Mouse (Mus musculus): ENCODE data around the gene Sdha. TPM values are rescaled to one million over a fixed set of nuclear protein-coding genes. Genes with fewer than 3 reads are reported as not detected.

The Sdha gene
- total RNA-seq, 2 experiments from 2014 or later = 600 to 778 TPM

DNA sequence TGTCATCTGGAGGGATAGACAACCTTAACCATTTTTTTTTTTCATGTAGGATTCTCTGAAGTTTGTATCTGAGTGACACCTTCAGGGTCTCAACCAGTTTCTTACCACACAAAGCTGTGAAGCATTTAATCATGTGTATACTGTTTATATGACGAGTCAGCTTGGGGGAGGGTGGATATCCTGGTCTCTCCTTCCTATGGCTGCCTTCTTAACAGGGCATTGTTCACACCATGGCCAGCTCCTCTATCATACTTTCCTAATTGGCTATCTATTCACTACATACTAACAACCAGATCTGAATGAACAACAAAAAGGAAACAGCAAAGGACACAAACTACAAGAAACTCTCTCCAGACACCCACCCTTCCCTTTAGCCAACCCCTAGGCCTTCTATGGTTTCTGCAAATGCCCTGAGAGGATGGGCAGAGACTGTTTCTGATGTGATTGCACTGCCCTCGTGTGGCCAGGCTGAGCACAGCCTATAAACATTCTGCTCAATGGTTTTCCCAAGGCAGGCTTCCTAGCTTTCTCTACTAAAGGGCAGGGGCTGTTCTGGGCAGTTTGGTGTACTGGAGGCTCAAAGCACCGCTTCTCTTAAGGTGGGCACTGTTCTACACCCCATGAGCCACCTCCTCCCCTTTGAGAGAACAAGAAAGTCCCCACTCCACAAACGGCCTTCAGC is 49.0 kb downstream of the Sdha start:
- peak; percentile 67 for DNase-seq
- H3K27ac ChIP-seq = no peak overlapping the region
- no peak overlapping the region for H3K4me3 ChIP-seq
- peak; percentile 87 for TF ChIP-seq CTCF (IDR thresholded peaks at IDR 0.05)
- intact Hi-C loops (cut with DNase I) = loop anchor here (1.0 to 5.0 kb wide), 5 partner anchors 94 to 469 kb away; partner anchors contain the start of gene Exoc3

DNA sequence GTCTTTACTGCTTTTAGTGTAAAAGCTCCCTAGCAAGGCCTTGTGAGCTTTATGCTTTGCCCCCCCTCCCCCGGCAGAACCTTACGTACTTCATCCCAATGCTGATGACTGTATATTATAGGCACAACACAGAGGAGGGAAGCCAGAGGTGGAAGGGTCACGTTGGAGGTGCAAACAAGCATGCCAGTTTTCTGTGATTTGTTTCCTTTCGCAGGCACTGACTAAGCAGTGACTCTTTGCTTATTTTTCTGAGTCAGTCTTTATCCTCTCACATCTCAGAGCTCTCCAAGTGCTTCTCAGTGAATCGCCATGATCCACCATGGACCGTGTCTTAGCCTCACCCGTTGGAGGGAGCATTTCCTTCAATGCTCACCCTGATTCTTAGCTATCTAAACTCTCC is 53.7 kb downstream of the Sdha start:
- no peak overlapping the region for H3K4me3 ChIP-seq
- no peak for DNase-seq
- intact Hi-C loops (cut with DNase I) = no loop called here
- TF ChIP-seq CTCF (IDR thresholded peaks at IDR 0.05) = no peak
- no peak overlapping the region for H3K27ac ChIP-seq

DNA sequence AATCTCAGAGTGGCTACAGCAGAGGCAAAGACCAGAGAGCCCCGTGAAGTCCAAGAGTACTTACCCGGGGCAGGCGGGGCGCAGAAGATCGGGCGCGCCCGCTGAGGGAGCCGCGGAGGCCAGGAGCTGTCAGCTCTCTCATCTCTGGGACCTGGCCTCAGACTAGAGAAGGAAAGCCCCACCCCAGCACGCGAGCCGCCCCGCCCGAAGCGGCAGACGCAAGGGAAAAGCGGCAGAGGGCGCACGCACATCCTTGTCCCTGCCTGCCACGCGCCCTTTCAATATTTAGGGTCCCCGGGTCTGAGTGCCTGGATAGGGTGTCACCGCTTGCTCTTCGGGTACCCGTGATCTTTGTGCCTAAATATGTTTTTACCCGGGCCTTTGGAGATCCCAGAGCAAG is 57.9 kb downstream of the Sdha start, which contains the start of gene Ahrr:
Ahrr (minus strand) TSS at position 165 of the 400 bp plus-strand sequence.
- Histone ChIP-seq H3K4me3 (peak within 1 kb of the TSS; percentile 43), H3K27ac (no peak within 1 kb of the TSS)
- peak; percentile 54 for DNase-seq
- TF ChIP-seq CTCF (IDR thresholded peaks at IDR 0.05) = peak; percentile 52
- intact Hi-C loops (cut with DNase I) = no loop called here

DNA sequence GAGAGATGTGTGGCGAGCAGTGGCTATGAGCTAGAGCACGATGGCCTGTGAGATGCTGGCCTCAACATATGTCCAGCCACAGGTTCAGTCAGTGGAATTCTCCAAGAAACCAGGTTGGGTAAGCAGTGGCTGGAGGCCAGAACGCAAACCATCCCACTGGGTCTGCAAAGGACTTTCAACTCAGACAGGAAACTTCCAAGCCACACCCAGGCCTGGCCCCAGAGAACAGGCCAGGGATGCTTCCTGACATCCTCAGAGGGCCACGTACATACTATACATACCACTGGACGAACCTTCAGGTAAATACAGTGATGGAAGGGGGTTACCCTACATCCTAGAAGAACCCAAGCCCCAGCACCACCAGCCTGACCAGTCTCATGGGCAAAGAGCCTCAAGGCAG is 60.4 kb downstream of the Sdha start:
- TF ChIP-seq CTCF (IDR thresholded peaks at IDR 0.05) = no peak
- intact Hi-C loops (cut with DNase I) = no loop called here
- DNase-seq = no peak
- H3K27ac ChIP-seq = no peak overlapping the region
- H3K4me3 ChIP-seq = no peak overlapping the region

DNA sequence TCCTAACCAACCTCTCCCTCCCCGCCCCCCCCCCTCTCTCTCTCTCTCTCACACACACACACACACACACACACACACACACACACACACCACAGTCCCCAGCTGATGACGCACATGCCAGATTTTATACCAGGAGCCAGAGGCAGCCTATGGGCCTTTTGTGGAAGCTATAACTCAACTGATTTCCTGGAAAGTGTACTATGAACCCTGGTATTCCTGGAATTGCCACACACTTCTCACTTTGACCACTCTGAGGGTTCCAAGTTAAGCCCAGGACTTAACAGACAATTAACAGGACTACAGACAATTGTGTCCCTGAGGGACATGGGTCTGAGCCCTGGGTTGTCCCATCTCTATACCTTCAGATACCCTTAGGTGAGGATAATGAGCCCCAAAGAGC is 67.8 kb downstream of the Sdha start:
- DNase-seq = no peak
- Histone ChIP-seq H3K27ac (no peak overlapping the region), H3K4me3 (no peak overlapping the region)
- no peak for TF ChIP-seq CTCF (IDR thresholded peaks at IDR 0.05)
- intact Hi-C loops (cut with DNase I) = no loop called here

DNA sequence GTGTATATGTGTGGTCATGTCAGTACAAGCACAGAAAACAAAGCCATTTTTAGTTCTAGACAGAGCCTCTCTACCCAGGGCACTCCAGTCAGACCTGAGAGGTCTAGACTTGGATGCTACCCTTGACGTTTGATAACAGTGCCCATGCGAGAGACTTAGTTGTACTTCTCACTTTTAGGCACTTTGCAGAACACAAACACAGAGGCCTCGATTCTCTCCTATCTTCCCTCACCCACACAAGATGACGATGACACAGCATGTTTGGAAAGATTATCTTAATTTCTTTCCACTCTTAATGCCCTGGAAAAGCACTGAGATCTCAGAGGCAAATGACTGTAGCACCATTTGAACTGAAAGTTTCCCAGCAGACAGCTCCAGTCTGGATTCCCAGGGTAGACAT is 74.4 kb downstream of the Sdha start:
- TF ChIP-seq CTCF (IDR thresholded peaks at IDR 0.05) = no peak
- intact Hi-C loops (cut with DNase I) = no loop called here
- Histone ChIP-seq H3K4me3 (no peak overlapping the region), H3K27ac (no peak overlapping the region)
- DNase-seq = no peak

Other genes with a start within 250 kb of the Sdha start
- under 1 TPM; 0.08 to 0.14 TPM for gene Slc9a3, start 228.8 kb downstream of the Sdha start, total RNA-seq (2021)
- gene Exoc3, start 141.5 kb downstream of the Sdha start, total RNA-seq (2021) = 10 to 100 TPM; 30.7 to 35.3 TPM
- not detected for gene Ahrr, start 57.9 kb downstream of the Sdha start, total RNA-seq (2021)
- 10 to 100 TPM; 18.0 to 18.3 TPM for gene Pdcd6, start 32.7 kb downstream of the Sdha start, total RNA-seq (2021)
- gene Ccdc127, start within 50 bp of the Sdha start, total RNA-seq (2021) = 10 to 100 TPM; 51.5 to 61.4 TPM
- gene Lrrc14b, start 13.7 kb upstream of the Sdha start, total RNA-seq (2021) = 100 to 1,000 TPM in 1 of 2 experiments, 10 to 100 TPM in 1; 91.6 to 105 TPM
- gene Zfp72, start 40.6 kb upstream of the Sdha start, total RNA-seq (2021) = 1 to 10 TPM; 2.6 to 3.7 TPM
- 100 to 1,000 TPM; 186 to 274 TPM for gene Ftl1-ps1, start 49.4 kb upstream of the Sdha start, total RNA-seq (2021)
- gene Zfp825, start 143.7 kb upstream of the Sdha start, total RNA-seq (2021) = 1 to 10 TPM; 6.7 to 7.5 TPM